Mouse (Mus musculus): Measurements from ENCODE around the gene Mcpt4. TPM values are rescaled to one million over a fixed set of nuclear protein-coding genes. Genes with fewer than 3 reads are reported as not detected.

The Mcpt4 gene
- polyA plus RNA-seq (2015; fragmentation: Nextera tagmentation; extraction: Ambion mirVana), result 75.8 and 157 TPM in 2 replicates

DNA sequence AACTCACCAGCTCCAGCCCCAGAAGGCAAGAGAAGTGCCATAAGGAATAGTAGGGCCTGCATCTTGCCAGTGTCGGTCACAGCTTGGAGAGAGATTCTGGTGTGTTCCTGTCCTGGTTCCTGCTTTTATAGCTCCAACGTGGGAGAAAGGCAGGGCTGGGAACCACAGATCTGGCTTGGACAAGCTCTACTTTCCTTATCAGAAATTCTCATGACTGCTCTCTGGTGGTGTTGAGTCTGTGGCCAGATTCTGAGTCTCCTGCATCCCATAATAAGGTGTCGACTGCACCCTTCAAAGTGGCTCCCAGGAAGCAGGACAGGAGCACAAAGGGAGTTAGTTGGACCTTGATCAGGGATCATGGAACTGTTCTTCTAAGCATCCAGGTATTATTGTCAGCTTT lies at the start of gene Mcpt4:
TSS of gene Mcpt4 (minus strand) at position 101 of the 400 bp plus-strand sequence.

GRCm38 (mm10) chr14:56102386-56102785 lies 40.3 kb upstream of the Mcpt4 start, which contains the start of gene Ctsg:
Ctsg (minus strand) TSS chr14:56102574.

GRCm38 (mm10) chr14:56085167-56085566 lies 23.1 kb upstream of the Mcpt4 start, which contains the start of gene Mcpt8:
Mcpt8 (minus strand) TSS chr14:56085273.

GRCm38 (mm10) chr14:56041792-56042191 lies 20.3 kb downstream of the Mcpt4 start, which contains the start of gene Mcpt2:
Mcpt2 (plus strand) TSS chr14:56042041.

GRCm38 (mm10) chr14:56030395-56030794 lies 31.7 kb downstream of the Mcpt4 start, which contains the start of gene Mcpt9:
Mcpt9 (minus strand) TSS chr14:56030495.

GRCm38 (mm10) chr14:56017671-56018070 lies 44.4 kb downstream of the Mcpt4 start, which contains the start of gene Mcpt1:
Mcpt1 (plus strand) TSS chr14:56017971.

Small RNA genes lying within 50 kb of the gene (microRNA-seq; reads per million reads assigned to microRNA genes)
- gene Mir6949, result 0 reads per million in 2 experiments

Other genes starting within 250 kb of the Mcpt4 start
- 10.9 and 11.6 TPM in 2 replicates for gene Nfatc4, start 239.2 kb downstream of the Mcpt4 start, polyA plus RNA-seq (2015; fragmentation: Nextera tagmentation; extraction: Ambion mirVana)
- gene Nynrin, start 208.3 kb downstream of the Mcpt4 start, polyA plus RNA-seq (2015; fragmentation: Nextera tagmentation; extraction: Ambion mirVana), result 3.1 and 3.3 TPM in 2 replicates
- 0.21 and 0.28 TPM in 2 replicates for gene Cbln3, start 177.9 kb downstream of the Mcpt4 start, polyA plus RNA-seq (2015; fragmentation: Nextera tagmentation; extraction: Ambion mirVana)
- gene Khnyn, start 177.4 kb downstream of the Mcpt4 start, polyA plus RNA-seq (2015; fragmentation: Nextera tagmentation; extraction: Ambion mirVana), result 6.2 and 7.7 TPM in 2 replicates
- 66.3 and 69.2 TPM in 2 replicates for gene Sdr39u1, start 162.0 kb downstream of the Mcpt4 start, polyA plus RNA-seq (2015; fragmentation: Nextera tagmentation; extraction: Ambion mirVana)
- 390 and 665 TPM in 2 replicates for gene Cma1, start 117.6 kb downstream of the Mcpt4 start, polyA plus RNA-seq (2015; fragmentation: Nextera tagmentation; extraction: Ambion mirVana)
- 0.28 and 0.91 TPM in 2 replicates for gene Cma2, start 111.3 kb downstream of the Mcpt4 start, polyA plus RNA-seq (2015; fragmentation: Nextera tagmentation; extraction: Ambion mirVana)
- not detected in 2 replicates for gene Mcpt1, start 44.3 kb downstream of the Mcpt4 start, polyA plus RNA-seq (2015; fragmentation: Nextera tagmentation; extraction: Ambion mirVana)
- gene Mcpt9, start 31.8 kb downstream of the Mcpt4 start, polyA plus RNA-seq (2015; fragmentation: Nextera tagmentation; extraction: Ambion mirVana), result not detected in 2 replicates
- 0.18 TPM in 1 of 2 replicates, not detected in the other for gene Mcpt2, start 20.3 kb downstream of the Mcpt4 start, polyA plus RNA-seq (2015; fragmentation: Nextera tagmentation; extraction: Ambion mirVana)
- gene Mcpt8, start 23.0 kb upstream of the Mcpt4 start, polyA plus RNA-seq (2015; fragmentation: Nextera tagmentation; extraction: Ambion mirVana), result 0.29 and 0.35 TPM in 2 replicates
- gene Ctsg, start 40.3 kb upstream of the Mcpt4 start, polyA plus RNA-seq (2015; fragmentation: Nextera tagmentation; extraction: Ambion mirVana), result 1.3 and 3.2 TPM in 2 replicates
- not detected in 2 replicates for gene Gzme, start 58.3 kb upstream of the Mcpt4 start, polyA plus RNA-seq (2015; fragmentation: Nextera tagmentation; extraction: Ambion mirVana)
- not detected in 2 replicates for gene Gzmd, start 70.3 kb upstream of the Mcpt4 start, polyA plus RNA-seq (2015; fragmentation: Nextera tagmentation; extraction: Ambion mirVana)
- gene Gzmg, start 97.3 kb upstream of the Mcpt4 start, polyA plus RNA-seq (2015; fragmentation: Nextera tagmentation; extraction: Ambion mirVana), result not detected in 2 replicates
- 0.13 TPM in 1 of 2 replicates, not detected in the other for gene Gzmn, start 112.3 kb upstream of the Mcpt4 start, polyA plus RNA-seq (2015; fragmentation: Nextera tagmentation; extraction: Ambion mirVana)
- not detected in 2 replicates for gene Gzmf, start 149.1 kb upstream of the Mcpt4 start, polyA plus RNA-seq (2015; fragmentation: Nextera tagmentation; extraction: Ambion mirVana)
- gene Gzmc, start 172.3 kb upstream of the Mcpt4 start, polyA plus RNA-seq (2015; fragmentation: Nextera tagmentation; extraction: Ambion mirVana), result not detected in 2 replicates
- not detected in 2 replicates for gene Gzmb, start 199.9 kb upstream of the Mcpt4 start, polyA plus RNA-seq (2015; fragmentation: Nextera tagmentation; extraction: Ambion mirVana)